In genomic region chr11:96581604-96582384, GRCm38 (mm10) we compare ENCODE assay signal across 9 mouse cellular contexts.
DNase-seq lines count a peak whose midpoint lies in the region; ATAC-seq and TF ChIP-seq lines count a peak whose summit lies in the region.
"Had no signal": no experiment of that assay in that cellular context is flagged by ENCODE, and none has a peak within 500 bp of the region (broad histone marks: within the 10 kb centered on the region; RNA-seq: fewer than 3 reads in every experiment).

No protein-coding gene starts in this region.

- H3K9ac ChIP-seq in hindbrain, postnatal 0 days (replicated peaks; ENCODE audit: low read length) = no peak overlapping the region
- H3K9ac ChIP-seq: liver, embryonic 15.5 days had no signal

- ATAC-seq in CD4-positive, CD25-positive, alpha-beta regulatory T cell, adult 4 months = peak; percentile 74
- peak; percentile 66; the same call in 1 of the 2 replicates for ATAC-seq in hindbrain, postnatal 0 days

- no peak overlapping the region for H3K4me3 ChIP-seq in heart, embryonic 10.5 days
- no peak overlapping the region for H3K4me3 ChIP-seq in hindbrain, postnatal 0 days (ENCODE audit: low read length)
- H3K4me3 ChIP-seq: liver, embryonic 15.5 days had no signal

- WGBS in heart, embryonic 10.5 days = 50% methylated on average over 10 of the region's 10 CpGs
- 43% methylated on average over 10 of the region's 10 CpGs for WGBS in hindbrain, postnatal 0 days

- no peak overlapping the region for H3K27ac ChIP-seq in heart, embryonic 10.5 days
- H3K27ac ChIP-seq in hindbrain, postnatal 0 days = no peak overlapping the region
- H3K27ac ChIP-seq: liver, embryonic 15.5 days had no signal

- 0 out of 2 replicates have a peak, but pooled peaks cover 4% of the 10 kb centered on the region for H3K4me1 ChIP-seq in heart, embryonic 10.5 days
- 0 out of 2 replicates have a peak, but pooled peaks cover 4% of the 10 kb centered on the region for H3K4me1 ChIP-seq in hindbrain, postnatal 0 days (ENCODE audit: insufficient read depth, low read length)

- peak; percentile 9 to 23 for DNase-seq in heart, postnatal 14 days
- DNase-seq in heart, embryonic 10.5 days (ENCODE audit: low spot score) = no peak
- DNase-seq in adrenal gland, postnatal 10 days = peak; percentile 63
- peak; percentile 70 for DNase-seq in hindbrain, postnatal 0 days (ENCODE audit: low spot score)
- DNase-seq in mesoderm, embryonic 11.5 days (ENCODE audit: low read depth, low spot score) = peak; percentile 81
- no peak for DNase-seq in layer of hippocampus, adult 9-11 months
- no peak for DNase-seq in spleen, adult 12 weeks (ENCODE audit: low spot score)

- H3K36me3 ChIP-seq in heart, embryonic 10.5 days = no peaks in the 10 kb centered on the region
- no peaks in the 10 kb centered on the region for H3K36me3 ChIP-seq in hindbrain, postnatal 0 days (ENCODE audit: insufficient read depth, low read length)
- H3K36me3 ChIP-seq: liver, embryonic 15.5 days had no signal

- no peaks in the 10 kb centered on the region for H3K9me3 ChIP-seq in heart, embryonic 10.5 days
- no peaks in the 10 kb centered on the region for H3K9me3 ChIP-seq in hindbrain, postnatal 0 days (ENCODE audit: low read length)
- H3K9me3 ChIP-seq: liver, embryonic 15.5 days had no signal

- peaks cover 18% of the 10 kb centered on the region for H3K27me3 ChIP-seq in heart, embryonic 10.5 days (ENCODE audit: insufficient read depth, poor library complexity, severe bottlenecking)
- H3K27me3 ChIP-seq in hindbrain, postnatal 0 days (ENCODE audit: insufficient read depth, low read length) = 0 out of 2 replicates have a peak, but pooled peaks cover 5% of the 10 kb centered on the region

- intact Hi-C loops in heart, postnatal 14 days (cut with DNase I) = no loop called here

- TF ChIP-seq CTCF in hindbrain, postnatal 0 days (IDR thresholded peaks at IDR 0.05; ENCODE audit: low read depth) = peak; percentile 80

- H3K4me2 ChIP-seq in hindbrain, postnatal 0 days (ENCODE audit: low read depth, low read length) = no peak overlapping the region
- H3K4me2 ChIP-seq: liver, embryonic 15.5 days had no signal

Comparison
In these comparisons a context has a peak if more than half of its experiments do, and no peak if none do; other contexts are left out.
1. DNase-seq: peak in heart, postnatal 14 days (2 of 2), adrenal gland, postnatal 10 days (single experiment), hindbrain, postnatal 0 days (single experiment) and mesoderm, embryonic 11.5 days (single experiment); none in heart, embryonic 10.5 days (single experiment), layer of hippocampus, adult 9-11 months (single experiment) and spleen, adult 12 weeks (single experiment).